Mouse (Mus musculus): Measurements from ENCODE around the gene Spry1. TPM values are rescaled to one million over a fixed set of nuclear protein-coding genes. Genes with fewer than 3 reads are reported as not detected.
"Not testable (repeated sequence)": the region's sequence is repeated elsewhere in the genome, so short reads cannot be mapped to it uniquely, and the experiment has no call there.

The Spry1 gene
- total RNA-seq (2015; ENCODE audit: low replicate concordance) (1.1 and 2.1 TPM in 2 replicates), total RNA-seq (2017; ENCODE audit: low replicate concordance) (not detected in 2 replicates)

DNA sequence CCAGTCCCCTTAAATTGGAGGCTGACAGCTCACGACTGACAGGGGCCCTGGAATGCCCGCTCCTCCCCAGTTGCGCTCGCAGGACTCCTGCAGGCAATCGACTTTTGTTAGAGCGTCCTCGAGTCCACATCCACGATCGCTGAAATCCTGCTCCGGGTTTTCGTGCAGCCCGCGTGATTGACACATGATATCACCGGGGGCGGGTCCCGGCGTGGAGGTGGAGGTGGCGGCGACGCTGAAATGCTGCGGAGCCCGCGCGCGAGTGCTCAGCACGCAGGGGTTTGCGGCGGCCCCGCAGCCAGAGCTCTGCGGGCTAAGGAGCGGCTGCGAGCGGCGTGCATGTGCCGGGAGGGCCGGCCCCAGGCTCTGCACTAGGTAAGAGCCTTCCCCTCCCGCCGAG is at the start of gene Spry1:
TSS of gene Spry1 (plus strand) at position 258 of the 400 bp plus-strand sequence.
- ATAC-seq (replicated peaks; ENCODE audit: low FRiP score, poor library complexity, severe bottlenecking) = peak; percentile 87

DNA sequence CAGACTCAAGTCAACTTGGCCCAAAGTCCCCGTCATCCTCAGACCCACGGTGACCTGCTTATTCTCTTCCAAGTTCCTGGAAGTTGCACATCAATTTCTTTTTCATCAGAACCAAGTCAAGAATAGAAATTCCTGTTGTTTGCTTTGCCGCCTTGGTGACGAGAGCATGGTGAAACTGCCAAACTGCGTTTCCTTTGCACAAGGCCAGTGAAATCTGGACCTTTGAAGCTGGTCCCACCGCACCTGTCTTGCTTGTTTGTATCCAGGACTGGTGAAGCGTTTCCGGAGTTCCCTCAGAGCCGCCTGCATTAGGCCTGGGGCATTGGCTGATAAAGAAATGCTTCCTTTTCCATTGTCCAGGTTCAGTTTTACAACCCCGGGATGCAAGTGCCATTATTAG is 44.0 kb upstream of the Spry1 start:
- ATAC-seq (replicated peaks; ENCODE audit: low FRiP score, poor library complexity, severe bottlenecking) = no peak

GRCm38 (mm10) chr3:37596519-37596918 is 43.2 kb upstream of the Spry1 start:
- no peak for ATAC-seq (replicated peaks; ENCODE audit: low FRiP score, poor library complexity, severe bottlenecking)

GRCm38 (mm10) chr3:37597200-37597599 is 42.5 kb upstream of the Spry1 start:
- ATAC-seq (replicated peaks; ENCODE audit: low FRiP score, poor library complexity, severe bottlenecking) = no peak

DNA sequence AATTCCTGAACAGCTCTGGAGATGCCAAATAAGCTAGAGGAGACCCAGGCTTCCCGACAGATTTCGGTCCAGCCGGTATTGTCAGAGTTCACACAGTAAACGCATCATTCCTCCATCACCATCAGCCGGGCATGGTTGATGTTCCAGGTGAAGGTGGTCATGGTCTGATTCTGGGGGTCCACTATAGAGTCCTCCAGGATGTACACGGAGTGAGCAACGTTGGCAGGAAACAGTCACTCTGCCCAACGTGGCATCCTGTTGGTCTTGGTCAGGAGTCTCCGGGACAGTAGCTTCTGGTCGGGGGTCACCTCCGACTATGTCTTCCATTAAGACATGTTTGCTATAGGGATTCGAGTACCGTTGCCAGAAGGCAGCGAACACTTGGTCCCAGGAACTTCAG is 40.1 kb upstream of the Spry1 start:
- ATAC-seq (replicated peaks; ENCODE audit: low FRiP score, poor library complexity, severe bottlenecking) = not testable (repeated sequence)

DNA sequence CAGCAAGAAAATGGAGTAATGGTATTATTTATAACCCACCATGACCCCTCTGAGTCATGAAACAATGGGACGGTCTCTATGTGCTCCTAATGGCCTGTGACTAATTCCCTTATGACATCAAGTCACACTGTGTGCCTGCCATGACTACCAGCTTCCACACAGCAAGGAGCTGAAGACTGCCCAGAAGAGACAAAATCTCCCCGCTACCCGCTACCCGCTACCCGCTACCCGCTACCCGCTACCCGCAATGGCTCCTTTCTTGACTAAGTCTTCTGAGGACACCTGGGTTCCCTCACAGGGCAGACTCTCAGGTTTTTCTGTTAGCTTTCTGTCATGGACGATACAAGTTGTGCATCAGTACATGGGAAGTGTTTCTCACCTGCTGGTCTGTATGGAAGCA is 37.4 kb upstream of the Spry1 start:
- ATAC-seq (replicated peaks; ENCODE audit: low FRiP score, poor library complexity, severe bottlenecking) = no peak

DNA sequence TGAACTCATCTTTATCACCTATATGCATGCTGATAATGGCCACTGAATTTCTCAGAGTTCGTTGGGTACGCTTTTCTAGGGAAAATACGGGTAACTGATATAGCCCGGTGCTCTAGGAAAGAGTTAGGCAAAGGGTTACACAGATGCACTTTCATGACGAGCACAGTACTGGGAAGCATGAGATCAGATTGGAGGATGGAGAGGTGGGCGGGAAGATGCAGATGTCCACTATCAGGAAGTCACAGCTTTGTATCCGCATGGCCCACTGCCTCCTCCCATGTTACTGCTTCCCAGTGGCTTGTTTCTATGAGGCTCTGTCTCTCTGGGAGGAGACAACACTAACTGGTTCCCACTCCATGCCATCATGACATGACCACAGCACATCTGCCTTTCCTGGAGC is 36.9 kb upstream of the Spry1 start:
- no peak for ATAC-seq (replicated peaks; ENCODE audit: low FRiP score, poor library complexity, severe bottlenecking)

GRCm38 (mm10) chr3:37603541-37603940 is 36.2 kb upstream of the Spry1 start:
- no peak for ATAC-seq (replicated peaks; ENCODE audit: low FRiP score, poor library complexity, severe bottlenecking)

DNA sequence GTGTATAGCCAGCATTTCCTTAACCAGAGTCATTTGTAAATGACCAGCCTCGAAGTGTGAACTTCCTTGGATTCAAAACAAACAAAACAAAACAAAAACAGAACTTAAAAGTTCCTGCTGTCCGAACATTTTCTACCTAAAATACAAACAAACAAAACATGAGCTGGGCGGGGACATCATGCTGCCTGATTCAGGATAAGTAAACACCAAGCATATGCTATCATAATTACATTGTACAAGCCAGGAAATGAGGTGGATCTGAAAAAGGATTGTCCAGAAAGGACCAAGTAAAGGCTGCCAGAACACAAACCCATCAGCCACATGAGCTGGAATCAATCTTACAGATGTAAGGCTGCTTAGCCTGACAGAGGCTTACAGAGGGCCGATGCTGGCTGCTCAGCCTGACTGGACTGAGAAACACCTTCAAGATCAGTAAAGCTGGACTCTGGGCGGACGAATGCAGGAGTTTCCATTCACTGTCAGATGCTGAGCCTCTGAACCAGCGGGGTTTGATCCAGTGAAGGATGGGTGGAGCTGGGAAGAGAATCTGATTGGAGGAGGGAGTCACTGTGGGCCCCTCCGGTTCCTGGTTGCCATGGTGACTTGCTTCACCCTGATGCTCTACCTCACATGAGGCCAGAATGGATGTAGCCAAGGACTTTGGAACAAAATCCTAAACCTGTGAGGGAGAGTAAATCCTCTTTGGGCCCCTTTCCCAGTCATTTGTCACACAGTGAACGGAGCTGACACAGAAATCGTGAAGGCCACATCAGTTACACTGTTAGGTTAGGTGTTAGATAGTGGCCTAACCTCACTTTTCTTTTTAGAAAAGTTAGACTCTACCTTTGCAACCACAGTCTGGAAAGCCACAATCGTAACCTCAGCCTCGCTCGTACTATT is 34.5 kb upstream of the Spry1 start:
- no peak for ATAC-seq (replicated peaks; ENCODE audit: low FRiP score, poor library complexity, severe bottlenecking)

- ATAC-seq (replicated peaks; ENCODE audit: low FRiP score, poor library complexity, severe bottlenecking) = no peak
These were observed 33.9 kb upstream of the Spry1 start for GRCm38 (mm10) chr3:37605876-37606238.

GRCm38 (mm10) chr3:37608926-37609325 is 30.8 kb upstream of the Spry1 start:
- no peak for ATAC-seq (replicated peaks; ENCODE audit: low FRiP score, poor library complexity, severe bottlenecking)

- ATAC-seq (replicated peaks; ENCODE audit: low FRiP score, poor library complexity, severe bottlenecking) = no peak
These were observed 29.1 kb upstream of the Spry1 start for GRCm38 (mm10) chr3:37610670-37611069.

DNA sequence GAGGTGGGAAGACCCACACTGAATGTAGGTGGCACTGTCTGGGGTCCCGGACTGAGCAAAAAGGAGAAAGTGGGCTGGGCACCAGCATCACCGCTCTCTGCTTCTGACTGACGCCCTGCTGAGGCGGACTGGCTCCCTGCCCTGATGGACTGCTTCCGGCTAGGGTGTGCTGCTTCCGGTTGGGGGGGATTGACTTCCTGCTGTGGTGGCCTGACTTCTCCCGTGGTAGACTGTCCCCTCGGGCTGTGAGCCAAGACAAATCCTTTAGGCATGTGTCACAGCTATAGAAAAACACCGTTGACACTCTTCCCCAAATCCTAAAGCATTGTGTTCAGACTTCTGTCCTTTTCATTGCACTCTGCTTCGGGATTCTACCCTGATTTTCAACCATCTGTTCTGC is 26.0 kb upstream of the Spry1 start:
- no peak for ATAC-seq (replicated peaks; ENCODE audit: low FRiP score, poor library complexity, severe bottlenecking)

DNA sequence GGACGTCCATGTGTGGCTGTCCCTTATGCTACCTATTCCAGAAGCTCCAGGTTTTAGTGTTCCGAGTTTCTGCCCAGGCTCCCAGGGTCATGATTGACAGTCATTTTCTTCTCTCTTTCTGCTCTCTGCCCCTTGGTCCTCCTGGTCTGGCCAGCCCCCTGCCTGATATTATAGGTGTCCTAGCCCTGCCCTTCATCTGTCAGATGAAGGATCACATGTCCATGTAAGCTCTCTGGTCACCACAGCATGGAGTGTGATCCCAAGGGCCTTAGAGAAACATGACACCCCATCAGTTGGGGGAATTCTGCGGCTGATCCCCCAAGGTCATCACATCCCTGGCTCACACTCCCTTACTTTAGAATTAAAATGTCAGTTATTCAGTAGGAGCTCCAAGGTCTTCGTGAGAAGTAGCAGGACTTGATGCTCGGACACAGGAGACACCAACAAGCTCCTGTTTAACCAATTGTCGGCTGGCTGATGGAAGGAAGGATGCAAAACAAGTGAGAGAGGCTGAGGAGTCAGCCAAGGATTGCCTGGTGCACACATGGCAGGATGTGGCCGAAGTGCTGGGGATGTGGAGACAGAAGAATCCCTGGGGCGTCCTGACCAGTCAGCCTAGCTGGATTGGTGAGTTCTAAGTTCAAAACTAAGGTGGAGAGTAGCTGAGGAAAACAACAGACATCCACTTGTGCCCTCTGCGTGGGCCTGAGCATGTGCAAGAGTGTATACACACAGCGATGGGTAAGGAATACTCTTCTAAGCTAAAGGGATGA is 24.7 kb upstream of the Spry1 start:
- no peak for ATAC-seq (replicated peaks; ENCODE audit: low FRiP score, poor library complexity, severe bottlenecking)

- ATAC-seq (replicated peaks; ENCODE audit: low FRiP score, poor library complexity, severe bottlenecking) = no peak
These were observed 22.9 kb upstream of the Spry1 start for GRCm38 (mm10) chr3:37616586-37617547.

DNA sequence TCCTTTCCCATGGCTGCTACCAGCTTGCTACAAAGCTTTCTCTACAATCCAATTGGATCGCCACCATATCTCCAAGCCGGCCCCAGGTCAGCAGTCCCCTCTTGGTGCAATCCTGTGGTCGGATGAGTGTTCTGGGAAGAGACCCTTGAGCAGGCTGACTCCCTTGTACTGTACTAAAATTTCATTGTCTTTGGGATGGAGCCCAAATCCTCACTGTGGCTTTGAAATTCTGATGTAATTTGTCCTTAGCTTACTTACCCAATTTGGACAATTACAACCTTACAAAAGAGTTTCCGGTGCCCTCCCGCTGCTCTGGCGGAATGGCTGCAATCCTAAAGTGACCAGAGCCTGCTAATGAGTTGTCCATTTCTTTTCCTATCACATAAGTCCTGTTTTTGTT is 7.5 kb upstream of the Spry1 start:
- no peak for ATAC-seq (replicated peaks; ENCODE audit: low FRiP score, poor library complexity, severe bottlenecking)

- ATAC-seq (replicated peaks; ENCODE audit: low FRiP score, poor library complexity, severe bottlenecking) = no peak
These were observed 7.0 kb upstream of the Spry1 start for GRCm38 (mm10) chr3:37632751-37633150.

GRCm38 (mm10) chr3:37634648-37635047 is 5.1 kb upstream of the Spry1 start:
- ATAC-seq (replicated peaks; ENCODE audit: low FRiP score, poor library complexity, severe bottlenecking) = no peak

DNA sequence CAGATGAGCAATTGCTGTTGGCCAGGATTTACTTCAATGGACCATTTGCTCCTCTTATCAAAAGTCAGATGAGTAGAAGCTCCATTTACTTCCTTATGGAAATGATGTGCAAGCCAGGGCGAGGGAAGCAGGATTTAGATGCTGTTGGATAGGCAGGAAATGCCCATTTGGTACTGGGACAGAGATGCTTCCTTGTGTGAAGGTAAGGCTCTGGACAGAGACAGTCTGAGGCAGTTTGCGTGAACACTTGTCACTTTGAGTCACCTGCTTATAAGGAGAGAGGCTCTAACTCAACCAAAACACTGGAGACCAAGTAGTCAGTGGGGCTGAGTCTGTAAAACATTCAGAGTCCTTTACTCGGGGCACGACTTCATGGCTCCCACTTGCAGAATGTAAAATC is 2.8 kb upstream of the Spry1 start:
- no peak for ATAC-seq (replicated peaks; ENCODE audit: low FRiP score, poor library complexity, severe bottlenecking)

- ATAC-seq (replicated peaks; ENCODE audit: low FRiP score, poor library complexity, severe bottlenecking) = no peak
These were observed 495 bp downstream of the Spry1 start for GRCm38 (mm10) chr3:37640162-37640721.
